Mouse (Mus musculus) adipocyte (in vitro differentiated cells): ENCODE measurements around the gene Zbtb16.
A peak's percentile ranks its signal among the peaks of the same experiment; 100 is the strongest.

ENCODE experiments used
- DNase-seq: peaks from one replicate; pipeline ENCODE4 v3.0.0-alpha.2; 2016; ENCODE audit warnings: low spot score

Gene Zbtb16

GRCm38 (mm10) chr9:48729471-48729870 is 106.6 kb downstream of the Zbtb16 start:
- DNase-seq, result no peak

GRCm38 (mm10) chr9:48728731-48729123 is 107.3 kb downstream of the Zbtb16 start:
- no peak for DNase-seq

- no peak for DNase-seq
Measured at GRCm38 (mm10) chr9:48728083-48728730, 107.8 kb downstream of the Zbtb16 start.

GRCm38 (mm10) chr9:48726341-48726740 is 109.7 kb downstream of the Zbtb16 start:
- no peak for DNase-seq

- no peak for DNase-seq
Measured at GRCm38 (mm10) chr9:48725918-48726317, 110.1 kb downstream of the Zbtb16 start.

GRCm38 (mm10) chr9:48725161-48725560 is 110.9 kb downstream of the Zbtb16 start:
- DNase-seq, result no peak

- no peak for DNase-seq
Measured at GRCm38 (mm10) chr9:48724733-48725132, 111.3 kb downstream of the Zbtb16 start.

GRCm38 (mm10) chr9:48723511-48724304 is 112.3 kb downstream of the Zbtb16 start:
- peak; percentile 86 for DNase-seq

- no peak for DNase-seq
Measured at GRCm38 (mm10) chr9:48723025-48723424, 113.0 kb downstream of the Zbtb16 start.

GRCm38 (mm10) chr9:48722261-48722920 is 113.6 kb downstream of the Zbtb16 start:
- no peak for DNase-seq

- DNase-seq, result no peak
Measured at GRCm38 (mm10) chr9:48721655-48722054, 114.4 kb downstream of the Zbtb16 start.

GRCm38 (mm10) chr9:48721172-48721571 is 114.8 kb downstream of the Zbtb16 start:
- DNase-seq, result no peak

GRCm38 (mm10) chr9:48720251-48720963 is 115.6 kb downstream of the Zbtb16 start:
- no peak for DNase-seq

GRCm38 (mm10) chr9:48719619-48720018 is 116.4 kb downstream of the Zbtb16 start:
- DNase-seq, result no peak

- DNase-seq, result no peak
Measured at GRCm38 (mm10) chr9:48716549-48716948, 119.5 kb downstream of the Zbtb16 start.

- no peak for DNase-seq
Measured at GRCm38 (mm10) chr9:48715042-48715441, 121.0 kb downstream of the Zbtb16 start.

- no peak for DNase-seq
Measured at GRCm38 (mm10) chr9:48713779-48714178, 122.2 kb downstream of the Zbtb16 start.

- no peak for DNase-seq
Measured at GRCm38 (mm10) chr9:48712985-48713765, 122.8 kb downstream of the Zbtb16 start.

GRCm38 (mm10) chr9:48711826-48712225 is 124.2 kb downstream of the Zbtb16 start:
- no peak for DNase-seq

- DNase-seq, result no peak
Measured at GRCm38 (mm10) chr9:48711296-48711781, 124.7 kb downstream of the Zbtb16 start.
